Mouse (Mus musculus): ENCODE measurements around the gene 3110040N11Rik. TPM values are rescaled to one million over a fixed set of nuclear protein-coding genes. Genes with fewer than 3 reads are reported as not detected.

3110040N11Rik gene
- polyA plus RNA-seq, 1 experiment from 2014 or later = 55.6 TPM

GRCm38 (mm10) chr7:81762180-81763109, 26.8 kb downstream of the 3110040N11Rik start, which contains the start of gene Ramac:
Gene Ramac (plus strand): TSS chr7:81762925.
- H3K9me3 ChIP-seq (ENCODE audit: control insufficient read depth, low read depth, low read length) = no peaks in the 10 kb centered on the region
- H3K4me1 ChIP-seq (ENCODE audit: control insufficient read depth, insufficient read depth, low read length) = peaks cover 3% of the 10 kb centered on the region; the same call in 1 of the 2 replicates
- peak within 1 kb of the TSS; percentile 97 for H3K4me3 ChIP-seq (ENCODE audit: low read depth, low read length)
- WGBS = under 1% methylated on average over 56 of the region's 56 CpGs
- peak within 1 kb of the TSS; percentile 98 for H3K9ac ChIP-seq (replicated peaks; ENCODE audit: low read depth, low read length)
- peak within 1 kb of the TSS; percentile 86 for H3K4me2 ChIP-seq (replicated peaks; ENCODE audit: low read depth, low read length)
- H3K36me3 ChIP-seq (ENCODE audit: control insufficient read depth, insufficient read depth, low read length) = no peaks in the 10 kb centered on the region
- no peaks in the 10 kb centered on the region for H3K27me3 ChIP-seq (ENCODE audit: control insufficient read depth, insufficient read depth, low read length)
- peak; percentile 97 for ATAC-seq (ENCODE audit: insufficient number of reproducible peaks, insufficient read depth, low FRiP score, low read depth)
- peak within 1 kb of the TSS; percentile 91 for H3K27ac ChIP-seq (ENCODE audit: low read length)

DNA sequence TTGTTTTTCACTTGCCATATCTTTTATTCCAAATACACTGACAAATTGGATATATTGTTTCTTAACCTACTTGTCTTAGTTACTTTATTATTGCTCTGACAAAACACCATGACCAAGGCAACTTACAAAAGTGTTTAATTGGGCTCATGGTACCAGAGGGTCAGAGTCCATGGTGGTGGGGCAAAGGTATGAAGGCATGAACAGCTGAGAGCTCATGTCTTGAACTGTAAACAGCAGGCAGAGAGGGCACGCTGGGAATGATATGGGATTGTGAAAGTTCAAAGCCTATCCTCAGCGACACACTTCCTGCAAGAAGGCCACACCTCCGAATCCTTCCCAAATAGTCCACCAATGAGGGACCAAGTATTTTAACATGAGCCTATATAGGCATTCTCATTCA, 41.3 kb downstream of the 3110040N11Rik start:
- H3K36me3 ChIP-seq (ENCODE audit: control insufficient read depth, insufficient read depth, low read length) = no peaks in the 10 kb centered on the region
- H3K4me2 ChIP-seq (replicated peaks; ENCODE audit: low read depth, low read length) = no peak overlapping the region
- H3K27ac ChIP-seq (ENCODE audit: low read length) = no peak overlapping the region
- H3K4me1 ChIP-seq (ENCODE audit: control insufficient read depth, insufficient read depth, low read length) = no peaks in the 10 kb centered on the region
- no peaks in the 10 kb centered on the region for H3K27me3 ChIP-seq (ENCODE audit: control insufficient read depth, insufficient read depth, low read length)
- no peaks in the 10 kb centered on the region for H3K9me3 ChIP-seq (ENCODE audit: control insufficient read depth, low read depth, low read length)
- no peak overlapping the region for H3K4me3 ChIP-seq (ENCODE audit: low read depth, low read length)
- ATAC-seq (ENCODE audit: insufficient number of reproducible peaks, insufficient read depth, low FRiP score, low read depth) = no peak
- H3K9ac ChIP-seq (replicated peaks; ENCODE audit: low read depth, low read length) = no peak overlapping the region
- 77% methylated on average over 3 of the region's 3 CpGs for WGBS

DNA sequence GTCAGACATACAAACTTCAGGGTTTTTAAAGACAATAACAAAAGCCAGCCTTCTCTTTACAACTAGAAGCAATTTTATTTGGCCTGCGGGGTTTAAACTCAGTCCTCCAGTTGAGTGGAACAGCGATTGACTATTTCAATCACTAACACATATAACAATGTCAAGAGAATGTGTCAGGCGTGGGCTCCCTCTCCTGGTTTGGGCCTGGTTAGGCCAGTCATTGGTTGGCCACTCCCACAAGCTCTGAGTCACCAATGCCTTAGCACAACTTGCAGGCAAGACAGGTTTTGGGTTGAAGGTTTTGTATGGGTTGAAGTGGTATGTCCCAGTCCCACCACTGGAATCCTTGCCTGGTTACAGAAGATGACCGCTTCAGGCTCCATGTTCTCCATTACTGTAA, 45.1 kb downstream of the 3110040N11Rik start:
- H3K36me3 ChIP-seq (ENCODE audit: control insufficient read depth, insufficient read depth, low read length) = no peaks in the 10 kb centered on the region
- no peak overlapping the region for H3K4me2 ChIP-seq (replicated peaks; ENCODE audit: low read depth, low read length)
- no peaks in the 10 kb centered on the region for H3K9me3 ChIP-seq (ENCODE audit: control insufficient read depth, low read depth, low read length)
- WGBS = 71% methylated on average over 4 of the region's 4 CpGs
- H3K27me3 ChIP-seq (ENCODE audit: control insufficient read depth, insufficient read depth, low read length) = no peaks in the 10 kb centered on the region
- no peak overlapping the region for H3K4me3 ChIP-seq (ENCODE audit: low read depth, low read length)
- no peaks in the 10 kb centered on the region for H3K4me1 ChIP-seq (ENCODE audit: control insufficient read depth, insufficient read depth, low read length)
- no peak overlapping the region for H3K27ac ChIP-seq (ENCODE audit: low read length)
- no peak for ATAC-seq (ENCODE audit: insufficient number of reproducible peaks, insufficient read depth, low FRiP score, low read depth)
- no peak overlapping the region for H3K9ac ChIP-seq (replicated peaks; ENCODE audit: low read depth, low read length)

DNA sequence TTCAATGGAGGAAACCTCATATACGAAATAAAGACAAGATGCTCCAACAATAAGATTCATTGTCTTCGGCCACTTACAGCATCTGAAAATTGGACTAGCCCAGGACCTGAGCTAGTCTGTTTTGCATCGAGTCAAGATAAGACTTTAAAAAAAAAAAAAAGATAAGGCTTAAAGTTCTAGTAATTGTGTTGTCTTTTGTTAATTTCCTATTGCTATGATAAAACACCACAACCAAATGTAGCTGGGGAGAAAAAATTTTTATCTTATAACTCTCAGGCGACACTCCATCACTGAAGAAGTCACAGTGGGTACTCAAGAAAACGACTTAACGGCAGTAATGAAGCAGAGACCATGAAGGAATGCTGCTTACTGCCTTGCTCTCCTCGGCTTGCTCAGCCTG, 49.3 kb downstream of the 3110040N11Rik start:
- H3K27ac ChIP-seq (ENCODE audit: low read length) = no peak overlapping the region
- no peak for ATAC-seq (ENCODE audit: insufficient number of reproducible peaks, insufficient read depth, low FRiP score, low read depth)
- no peaks in the 10 kb centered on the region for H3K27me3 ChIP-seq (ENCODE audit: control insufficient read depth, insufficient read depth, low read length)
- H3K9ac ChIP-seq (replicated peaks; ENCODE audit: low read depth, low read length) = no peak overlapping the region
- H3K4me2 ChIP-seq (replicated peaks; ENCODE audit: low read depth, low read length) = no peak overlapping the region
- H3K4me3 ChIP-seq (ENCODE audit: low read depth, low read length) = no peak overlapping the region
- H3K9me3 ChIP-seq (ENCODE audit: control insufficient read depth, low read depth, low read length) = no peaks in the 10 kb centered on the region
- 83% methylated on average over 7 of the region's 7 CpGs for WGBS
- no peaks in the 10 kb centered on the region for H3K4me1 ChIP-seq (ENCODE audit: control insufficient read depth, insufficient read depth, low read length)
- no peaks in the 10 kb centered on the region for H3K36me3 ChIP-seq (ENCODE audit: control insufficient read depth, insufficient read depth, low read length)

DNA sequence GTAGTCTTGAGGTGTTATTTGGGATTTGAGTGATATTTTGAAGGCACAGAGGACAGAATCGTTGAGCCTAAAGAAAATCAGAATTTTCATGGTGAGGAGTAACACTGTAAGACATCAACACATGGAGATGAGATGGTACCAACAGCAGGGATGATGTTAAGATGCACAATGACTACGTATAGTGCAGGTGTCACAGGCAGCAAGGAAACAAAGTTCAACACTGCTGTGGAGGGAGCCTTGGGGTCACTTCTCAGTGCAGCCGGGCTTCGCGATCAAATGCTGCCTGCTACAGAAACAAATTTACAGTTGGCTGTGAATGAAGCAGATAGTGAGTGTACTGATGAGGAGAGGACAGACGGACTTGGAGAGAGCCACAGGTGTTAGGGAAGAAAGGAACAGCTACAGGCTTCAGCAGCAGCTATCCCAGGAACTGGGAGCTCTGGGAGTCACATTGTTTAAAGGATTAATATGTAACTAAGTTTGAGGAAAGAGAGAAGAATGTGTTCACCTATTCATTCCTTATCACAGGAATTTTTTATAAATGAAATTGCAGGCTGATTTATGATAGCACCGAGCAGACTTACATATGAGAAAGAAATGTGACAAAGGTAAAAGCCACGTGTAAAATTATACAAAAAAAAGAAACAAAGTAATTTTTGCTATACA, 50.4 kb downstream of the 3110040N11Rik start:
- no peak overlapping the region for H3K4me2 ChIP-seq (replicated peaks; ENCODE audit: low read depth, low read length)
- no peaks in the 10 kb centered on the region for H3K36me3 ChIP-seq (ENCODE audit: control insufficient read depth, insufficient read depth, low read length)
- 53% methylated on average over 8 of the region's 8 CpGs for WGBS
- no peak overlapping the region for H3K4me3 ChIP-seq (ENCODE audit: low read depth, low read length)
- no peaks in the 10 kb centered on the region for H3K9me3 ChIP-seq (ENCODE audit: control insufficient read depth, low read depth, low read length)
- no peak overlapping the region for H3K27ac ChIP-seq (ENCODE audit: low read length)
- H3K9ac ChIP-seq (replicated peaks; ENCODE audit: low read depth, low read length) = no peak overlapping the region
- H3K4me1 ChIP-seq (ENCODE audit: control insufficient read depth, insufficient read depth, low read length) = no peaks in the 10 kb centered on the region
- no peak for ATAC-seq (ENCODE audit: insufficient number of reproducible peaks, insufficient read depth, low FRiP score, low read depth)
- H3K27me3 ChIP-seq (ENCODE audit: control insufficient read depth, insufficient read depth, low read length) = no peaks in the 10 kb centered on the region

DNA sequence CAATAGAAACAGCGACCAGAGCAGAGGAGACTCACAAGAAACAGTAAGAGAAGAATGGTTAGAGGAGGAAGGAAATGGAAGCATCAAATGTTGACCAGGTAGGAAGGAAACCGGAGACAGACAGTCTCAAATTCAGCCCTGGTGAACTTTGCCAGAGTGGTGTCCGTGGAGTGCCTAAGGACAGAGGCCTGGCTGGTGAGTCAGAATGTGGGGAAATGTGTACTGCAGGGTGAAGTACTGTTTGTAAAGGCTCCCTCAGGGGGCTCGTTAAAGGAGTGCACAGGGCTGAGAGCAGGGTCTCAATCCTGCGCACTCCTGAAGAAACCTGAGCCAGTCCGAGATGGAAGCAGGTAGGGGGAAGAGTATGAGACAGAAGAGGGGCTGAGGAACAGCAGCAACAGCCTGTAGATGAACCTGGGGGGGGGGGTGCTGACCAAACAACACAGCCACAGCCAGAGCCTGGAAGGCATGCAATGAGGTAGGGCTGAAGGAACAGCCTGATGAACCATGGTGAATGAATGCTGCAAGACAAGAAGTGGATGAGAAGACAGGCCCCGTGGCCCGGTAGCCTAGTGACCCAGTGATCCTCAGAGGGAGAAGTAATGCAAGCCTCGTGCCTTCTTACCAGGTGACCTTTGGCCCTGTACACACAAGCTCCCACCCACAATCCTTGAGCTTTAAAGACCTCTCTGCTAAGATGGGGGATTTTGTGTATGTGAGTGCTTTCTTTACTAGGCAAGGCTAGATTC, 53.8 kb downstream of the 3110040N11Rik start:
- Histone ChIP-seq H3K9me3 (ENCODE audit: control insufficient read depth, low read depth, low read length) (no peaks in the 10 kb centered on the region), H3K27ac (ENCODE audit: low read length) (no peak overlapping the region), H3K36me3 (ENCODE audit: control insufficient read depth, insufficient read depth, low read length) (no peaks in the 10 kb centered on the region), H3K4me2 (replicated peaks; ENCODE audit: low read depth, low read length) (no peak overlapping the region), H3K4me3 (ENCODE audit: low read depth, low read length) (no peak overlapping the region), H3K27me3 (ENCODE audit: control insufficient read depth, insufficient read depth, low read length) (no peaks in the 10 kb centered on the region), H3K4me1 (ENCODE audit: control insufficient read depth, insufficient read depth, low read length) (no peaks in the 10 kb centered on the region), H3K9ac (replicated peaks; ENCODE audit: low read depth, low read length) (no peak overlapping the region)
- WGBS = 56% methylated on average over 9 of the region's 9 CpGs
- ATAC-seq (ENCODE audit: insufficient number of reproducible peaks, insufficient read depth, low FRiP score, low read depth) = no peak

DNA sequence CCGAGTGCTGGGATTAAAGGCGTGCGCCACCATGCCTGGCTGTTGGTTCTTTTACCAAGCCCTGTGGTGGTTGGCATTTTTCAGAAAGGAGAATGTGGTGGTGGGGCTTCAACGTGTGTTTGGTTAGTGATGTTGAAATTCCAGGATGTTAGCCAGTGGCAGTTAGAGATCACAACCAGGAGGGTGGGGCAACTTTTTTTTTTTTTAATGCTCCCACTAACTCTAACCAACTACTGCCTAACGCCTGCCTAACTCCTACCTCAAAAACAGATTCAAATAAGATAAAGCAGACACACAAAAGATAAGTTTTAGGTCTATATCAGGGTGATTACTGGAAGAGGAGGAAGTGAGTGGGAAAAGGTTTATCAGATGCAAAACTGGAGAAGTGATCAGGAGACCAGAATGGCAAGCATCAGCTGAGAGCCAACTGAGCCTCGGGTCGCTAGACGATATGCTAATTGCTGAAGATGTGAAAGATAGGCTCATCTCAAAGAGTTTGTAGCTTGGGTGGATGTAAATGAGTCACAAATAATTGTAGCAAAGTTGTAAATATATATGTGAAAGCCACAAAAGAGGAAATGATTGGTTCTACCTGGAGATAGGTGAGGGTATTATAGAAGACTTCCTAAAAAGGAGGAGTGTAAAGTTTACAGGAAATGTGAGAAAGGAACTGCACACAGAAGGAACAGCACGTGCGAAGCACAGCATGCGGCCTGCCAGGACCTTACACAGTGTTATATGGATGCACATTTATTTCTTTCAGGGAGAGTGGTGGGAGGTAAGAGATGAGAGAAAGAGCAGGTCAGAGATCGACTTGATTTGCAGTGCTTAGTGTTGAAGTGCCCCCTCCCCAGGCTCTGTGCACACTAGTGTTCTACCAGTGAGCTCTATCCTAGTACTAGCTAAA, 56.8 kb downstream of the 3110040N11Rik start:
- no peaks in the 10 kb centered on the region for H3K27me3 ChIP-seq (ENCODE audit: control insufficient read depth, insufficient read depth, low read length)
- H3K9ac ChIP-seq (replicated peaks; ENCODE audit: low read depth, low read length) = no peak overlapping the region
- 82% methylated on average over 12 of the region's 12 CpGs for WGBS
- H3K4me2 ChIP-seq (replicated peaks; ENCODE audit: low read depth, low read length) = no peak overlapping the region
- no peak overlapping the region for H3K4me3 ChIP-seq (ENCODE audit: low read depth, low read length)
- H3K27ac ChIP-seq (ENCODE audit: low read length) = no peak overlapping the region
- H3K36me3 ChIP-seq (ENCODE audit: control insufficient read depth, insufficient read depth, low read length) = no peaks in the 10 kb centered on the region
- no peaks in the 10 kb centered on the region for H3K9me3 ChIP-seq (ENCODE audit: control insufficient read depth, low read depth, low read length)
- H3K4me1 ChIP-seq (ENCODE audit: control insufficient read depth, insufficient read depth, low read length) = no peaks in the 10 kb centered on the region
- no peak for ATAC-seq (ENCODE audit: insufficient number of reproducible peaks, insufficient read depth, low FRiP score, low read depth)

All from stomach, embryonic 14.5 days (tissue).